Mouse (Mus musculus) common myeloid progenitor, adult 5-6 weeks (primary cell): ENCODE measurements at regions not wholly inside any gene's neighbourhood (a gene's known extent, or its start where the extent isn't known, plus 50 kb on each side); places are given as distances from the start of the nearest gene placed in this dataset.
A peak's percentile ranks its signal among the peaks of the same experiment; 100 is the strongest.
"Not testable (repeated sequence)": the region's sequence is repeated elsewhere in the genome, so short reads cannot be mapped to it uniquely, and the experiment has no call there.

Source experiments
- ATAC-seq: replicated peaks from 2 replicates; pipeline ENCODE4 v1.8.0; 2016; ENCODE audit warnings: low read depth, mild to moderate bottlenecking, moderate TSS enrichment, inconsistent platforms; ENCODE audit not compliant: poor library complexity, severe bottlenecking

DNA sequence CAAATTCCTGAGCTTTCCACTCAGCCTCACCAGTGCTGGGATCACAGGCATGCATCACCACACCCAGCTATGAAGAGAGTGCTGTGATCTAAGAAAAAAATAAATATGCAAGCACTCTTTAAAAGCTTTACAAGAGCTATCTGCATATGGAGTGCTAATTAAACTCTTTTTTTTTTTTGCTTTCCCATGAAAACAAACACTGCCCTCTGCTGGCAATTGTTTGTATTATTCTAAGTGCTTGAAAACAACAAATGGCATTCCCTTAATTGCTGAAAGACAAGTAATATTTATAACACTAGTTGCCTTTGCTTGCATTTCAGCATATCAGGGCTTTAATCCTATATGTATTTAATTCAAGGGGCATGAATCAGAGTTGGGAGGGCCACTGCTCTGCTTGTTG lies 91.8 kb downstream of the 5730507C01Rik start:
- not testable (repeated sequence) for ATAC-seq

DNA sequence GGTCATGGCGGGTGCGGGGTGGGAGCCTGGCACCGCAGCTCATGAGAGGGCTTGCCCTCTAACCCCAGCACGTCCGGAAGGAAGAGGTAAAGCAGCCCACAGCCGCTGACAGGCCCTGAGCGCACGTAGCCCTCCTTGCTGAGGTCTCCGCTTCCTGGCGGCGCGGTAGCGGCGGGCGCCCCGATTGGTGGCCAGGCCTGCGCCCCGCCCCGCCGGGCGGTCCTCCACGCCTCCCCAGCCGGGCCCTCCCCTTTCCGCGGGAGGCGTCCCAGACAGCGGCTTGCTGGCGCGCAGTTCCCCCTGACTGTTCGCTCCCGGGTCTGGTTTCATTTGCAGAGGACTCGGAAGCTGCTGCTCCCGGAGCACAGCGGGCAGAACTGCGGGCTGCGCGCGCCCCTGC lies 95.5 kb downstream of the 5730507C01Rik start:
- ATAC-seq: peak; percentile 99

DNA sequence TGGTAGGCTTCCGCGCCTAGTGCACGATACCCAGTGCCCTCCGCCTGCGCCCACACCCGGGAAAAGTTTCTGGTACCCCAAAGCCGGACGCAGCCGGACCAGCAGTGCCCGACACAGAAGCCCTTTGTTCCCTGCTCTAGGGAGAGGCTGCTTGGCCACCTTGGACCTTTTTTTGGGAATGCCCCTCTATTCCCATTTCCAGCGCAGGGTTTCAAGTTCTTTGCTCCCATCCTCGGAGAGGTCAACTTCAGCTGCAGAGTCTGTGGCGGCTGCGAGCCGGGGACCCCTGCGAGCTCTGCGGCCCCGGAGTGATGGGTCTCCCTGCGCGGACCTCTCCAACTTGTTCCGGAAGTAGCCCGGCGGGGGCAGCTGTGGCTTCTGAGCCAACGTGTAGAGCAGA lies 96.3 kb downstream of the 5730507C01Rik start:
- ATAC-seq: not testable (repeated sequence)
